Mouse (Mus musculus): ENCODE results near the gene Snrpf. TPM values are rescaled to one million over a fixed set of nuclear protein-coding genes. Genes with fewer than 3 reads are reported as not detected.

Snrpf gene
- polyA plus RNA-seq, 1 experiment from 2014 or later: 107 TPM

Other genes with a start within 250 kb of the Snrpf start
- gene Lta4h, start 136.3 kb downstream of the Snrpf start, polyA plus RNA-seq (2015; fragmentation: Nextera tagmentation; extraction: Ambion mirVana): 202 and 203 TPM in 2 replicates
- 0.63 and 3.4 TPM in 2 replicates for gene Hal, start 100.9 kb downstream of the Snrpf start, polyA plus RNA-seq (2015; fragmentation: Nextera tagmentation; extraction: Ambion mirVana)
- 0.11 and 0.29 TPM in 2 replicates for gene Amdhd1, start 49.7 kb downstream of the Snrpf start, polyA plus RNA-seq (2015; fragmentation: Nextera tagmentation; extraction: Ambion mirVana)
- 0.41 TPM in 2 replicates for gene Ccdc38, start 49.1 kb downstream of the Snrpf start, polyA plus RNA-seq (2015; fragmentation: Nextera tagmentation; extraction: Ambion mirVana)
- gene Ntn4, start 51.0 kb upstream of the Snrpf start, polyA plus RNA-seq (2015; fragmentation: Nextera tagmentation; extraction: Ambion mirVana): 1.1 TPM in 2 replicates
- gene Usp44, start 241.8 kb upstream of the Snrpf start, polyA plus RNA-seq (2015; fragmentation: Nextera tagmentation; extraction: Ambion mirVana): 1.3 TPM in 2 replicates

Data from embryonic facial prominence, embryonic 15.5 days (tissue).